Mouse (Mus musculus) right cerebral cortex, adult 2 months (tissue): ENCODE results near the gene Cdc27.
A peak's percentile ranks its signal among the peaks of the same experiment; 100 is the strongest.

ENCODE experiments used
- DNase-seq, 2 experiments: peaks; one replicate each; pipeline ENCODE4 v3.0.0; 2021 to 2022; ENCODE audit warnings: low spot score in 2 of 2

Gene Cdc27

GRCm38 (mm10) chr11:104550406-104550974 lies at the start of gene Cdc27, which contains the start of gene Myl4:
TSS of gene Cdc27 (minus strand) at chr11:104550620.
TSS of gene Myl4 (plus strand) at chr11:104550663.
- DNase-seq = peak; percentile 100

GRCm38 (mm10) chr11:104599265-104599945 lies 49.0 kb upstream of the Cdc27 start:
- DNase-seq = no peak

- no peak for DNase-seq
Measured at GRCm38 (mm10) chr11:104596365-104596764, 45.9 kb upstream of the Cdc27 start.

GRCm38 (mm10) chr11:104592066-104592835 lies 41.8 kb upstream of the Cdc27 start:
- no peak for DNase-seq

GRCm38 (mm10) chr11:104590148-104590547 lies 39.7 kb upstream of the Cdc27 start:
- DNase-seq = peak; percentile 86 to 91

- no peak for DNase-seq
Measured at GRCm38 (mm10) chr11:104589570-104589969, 39.1 kb upstream of the Cdc27 start.

- no peak for DNase-seq
Measured at GRCm38 (mm10) chr11:104588513-104588912, 38.1 kb upstream of the Cdc27 start.

- DNase-seq = no peak
Measured at GRCm38 (mm10) chr11:104587904-104588303, 37.5 kb upstream of the Cdc27 start.

- no peak for DNase-seq
Measured at GRCm38 (mm10) chr11:104585495-104585894, 35.1 kb upstream of the Cdc27 start.

- no peak for DNase-seq
Measured at GRCm38 (mm10) chr11:104582630-104583364, 32.4 kb upstream of the Cdc27 start.

- DNase-seq = no peak
Measured at GRCm38 (mm10) chr11:104582308-104582606, 31.8 kb upstream of the Cdc27 start.

GRCm38 (mm10) chr11:104581446-104582307 lies 31.3 kb upstream of the Cdc27 start:
- DNase-seq = no peak

GRCm38 (mm10) chr11:104580606-104581005 lies 30.2 kb upstream of the Cdc27 start:
- no peak for DNase-seq

GRCm38 (mm10) chr11:104580091-104580490 lies 29.7 kb upstream of the Cdc27 start:
- DNase-seq = no peak

GRCm38 (mm10) chr11:104579575-104579974 lies 29.2 kb upstream of the Cdc27 start:
- no peak for DNase-seq

GRCm38 (mm10) chr11:104579084-104579483 lies 28.7 kb upstream of the Cdc27 start:
- no peak for DNase-seq

GRCm38 (mm10) chr11:104578074-104578473 lies 27.7 kb upstream of the Cdc27 start:
- DNase-seq = no peak

- no peak for DNase-seq
Measured at GRCm38 (mm10) chr11:104576772-104577612, 26.6 kb upstream of the Cdc27 start.

- DNase-seq = no peak
Measured at GRCm38 (mm10) chr11:104572566-104572965, 22.1 kb upstream of the Cdc27 start.

GRCm38 (mm10) chr11:104572091-104572490 lies 21.7 kb upstream of the Cdc27 start:
- DNase-seq = no peak
